Mouse (Mus musculus): Measurements from ENCODE around the gene Ugcg. TPM values are rescaled to one million over a fixed set of nuclear protein-coding genes. Genes with fewer than 3 reads are reported as not detected.

Ugcg gene
- 65.5 and 90.4 TPM in 2 replicates for total RNA-seq (2015)
- 37.4 and 62.2 TPM in 2 replicates for total RNA-seq (2017)

DNA sequence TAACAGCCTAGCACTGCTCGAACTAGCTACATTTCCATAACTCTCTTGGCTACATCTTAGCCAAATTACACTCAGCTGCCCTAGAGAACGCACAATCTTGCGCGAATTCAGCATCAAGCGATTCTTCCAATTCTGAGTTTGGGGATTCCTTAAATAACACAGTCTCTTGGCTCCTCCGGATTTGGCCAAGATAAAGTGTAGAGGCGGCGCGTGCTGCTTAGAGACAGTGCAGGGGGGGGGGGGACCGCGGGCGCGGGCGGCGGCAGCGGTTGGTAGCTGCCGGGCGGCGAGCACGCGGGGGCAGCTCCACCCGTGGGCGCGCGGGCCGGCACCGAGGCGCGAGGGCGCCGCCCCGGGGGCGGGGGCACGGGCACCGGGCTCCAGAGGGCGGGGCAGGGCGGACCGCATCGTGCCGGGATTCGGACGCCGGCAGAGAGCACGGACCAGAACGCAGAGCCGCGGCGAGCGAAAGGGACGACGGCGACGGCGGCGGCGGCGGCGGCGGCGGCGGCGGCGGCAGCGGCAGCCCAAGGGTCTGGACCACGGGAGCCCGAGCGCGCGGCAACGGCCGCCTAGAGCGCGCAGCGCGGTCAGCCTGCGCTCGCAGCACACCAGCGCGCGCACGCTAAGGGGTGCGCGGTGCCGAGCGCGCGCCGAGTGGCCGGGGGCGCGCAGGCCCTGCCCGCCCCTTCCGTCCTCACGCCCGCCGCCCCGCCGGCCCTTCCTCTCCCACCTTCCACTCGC, at the start of gene Ugcg:
Ugcg (plus strand) TSS at position 456 of the 744 bp plus-strand sequence.
- peak; percentile 51 for ATAC-seq (replicated peaks; ENCODE audit: poor library complexity)

DNA sequence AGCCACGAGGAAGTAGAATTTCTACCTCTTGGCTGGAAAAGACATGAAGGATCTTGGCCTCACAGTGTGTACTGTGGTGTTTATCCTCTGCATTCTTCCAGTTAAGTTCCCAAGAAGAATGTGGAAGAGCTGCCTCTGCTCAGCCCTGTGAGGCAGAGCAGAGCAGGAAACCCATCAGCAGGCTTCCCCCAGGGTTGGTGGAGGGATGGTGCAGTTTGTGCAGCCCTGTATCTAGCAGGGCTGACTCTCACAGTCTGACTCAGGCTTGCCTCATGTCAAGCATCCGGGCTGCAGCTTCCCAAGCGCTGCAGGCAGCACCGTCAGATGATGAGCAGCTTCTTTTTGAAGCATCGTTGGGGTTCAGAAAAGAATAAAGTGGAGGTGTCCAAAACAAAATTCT, 40.0 kb upstream of the Ugcg start:
- no peak for ATAC-seq (replicated peaks; ENCODE audit: poor library complexity)

DNA sequence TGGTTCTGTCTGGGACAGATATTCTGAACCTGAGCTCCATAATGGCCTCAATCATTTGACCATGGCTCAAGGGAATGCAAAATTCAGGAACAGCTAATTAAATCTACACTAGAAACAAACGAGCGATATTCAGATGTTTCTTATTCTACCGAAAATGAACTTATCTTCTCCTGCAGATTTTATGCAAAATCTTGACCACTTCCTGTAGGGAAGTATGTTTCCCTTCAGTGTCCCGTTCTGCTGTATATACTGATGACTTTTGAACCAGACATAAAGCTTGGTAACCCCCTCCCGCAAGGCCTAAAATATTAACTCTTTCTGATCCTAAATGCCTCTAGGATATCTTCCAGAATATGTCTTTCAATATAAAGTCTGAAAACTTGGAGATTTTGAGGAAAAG, 38.1 kb upstream of the Ugcg start:
- peak; percentile 39; the same call in 1 of the 2 replicates for ATAC-seq (replicated peaks; ENCODE audit: poor library complexity)

DNA sequence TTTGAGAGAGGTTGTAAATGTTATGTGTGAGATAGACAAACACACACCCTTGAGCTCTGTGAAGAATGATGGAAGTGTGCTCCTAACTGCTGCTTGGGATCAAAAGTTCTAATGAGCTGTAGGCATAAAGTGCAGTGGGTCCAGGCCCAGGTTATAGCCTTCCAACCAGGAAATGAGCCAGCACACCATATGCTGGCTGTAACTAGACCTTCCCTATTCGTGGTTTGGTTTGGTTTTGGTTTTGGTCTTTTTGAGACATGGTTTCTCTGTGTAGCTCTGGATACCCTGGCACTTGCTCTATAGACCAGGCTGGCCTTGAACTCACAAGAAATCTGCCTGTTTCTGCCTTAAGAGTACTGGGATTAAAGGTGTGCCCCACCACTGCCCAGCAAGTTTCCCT, 37.1 kb upstream of the Ugcg start:
- ATAC-seq (replicated peaks; ENCODE audit: poor library complexity), result 0 out of 2 replicates have a peak, but pooled peaks have one; percentile 50

DNA sequence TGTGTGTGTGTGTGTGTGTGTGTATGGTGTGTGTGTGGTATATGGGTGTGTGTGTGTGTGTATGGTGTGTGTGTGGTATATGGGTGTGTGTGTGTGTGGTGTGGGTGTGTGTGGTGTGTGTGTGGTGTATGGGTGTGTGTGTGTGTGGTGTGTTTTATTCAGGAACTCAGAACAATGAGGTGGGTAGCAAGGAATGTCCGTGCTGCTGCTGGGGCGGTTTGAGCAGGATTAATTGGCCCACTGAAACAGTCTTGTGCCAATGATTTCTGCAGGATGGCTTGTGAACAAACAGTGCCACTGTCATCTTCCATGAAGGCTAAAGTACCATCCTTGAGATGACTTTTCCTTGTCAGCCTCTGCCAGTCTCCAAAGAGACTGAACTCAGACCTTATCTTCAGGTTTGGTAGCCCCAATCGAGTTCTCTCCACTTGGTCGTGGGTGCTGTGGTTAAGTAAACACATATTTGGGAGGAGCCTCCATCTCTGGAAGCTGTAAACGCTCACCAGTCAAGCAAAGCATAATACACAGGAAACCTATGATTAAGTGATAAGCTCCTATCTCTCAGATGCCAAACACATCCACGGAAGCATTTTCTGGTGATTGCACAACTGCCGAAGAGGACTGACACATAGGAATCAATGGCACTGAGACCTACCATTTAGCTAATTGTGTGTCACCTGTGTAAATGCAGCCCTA, 32.0 kb upstream of the Ugcg start:
- ATAC-seq (replicated peaks; ENCODE audit: poor library complexity), result peak; percentile 78

DNA sequence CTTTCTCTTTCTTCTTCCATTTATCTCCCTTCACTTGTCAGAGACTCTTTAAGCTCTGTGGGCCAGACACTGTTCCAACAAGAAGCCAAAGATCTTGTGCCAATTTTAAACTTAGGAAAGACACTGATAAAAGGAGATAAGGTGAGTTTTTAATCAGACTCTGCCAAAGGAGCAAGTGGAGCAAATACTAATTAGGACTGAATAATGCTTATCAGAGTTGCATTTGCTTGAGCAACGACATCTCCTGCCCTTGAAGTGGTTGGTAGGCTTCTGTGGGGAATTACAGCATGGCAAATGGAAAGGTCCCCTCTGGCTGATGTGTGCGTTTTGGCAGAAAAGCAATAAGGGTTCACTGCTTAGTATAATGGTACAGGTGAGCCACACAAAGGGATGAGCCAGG, 31.4 kb upstream of the Ugcg start:
- ATAC-seq (replicated peaks; ENCODE audit: poor library complexity), result peak; percentile 33

DNA sequence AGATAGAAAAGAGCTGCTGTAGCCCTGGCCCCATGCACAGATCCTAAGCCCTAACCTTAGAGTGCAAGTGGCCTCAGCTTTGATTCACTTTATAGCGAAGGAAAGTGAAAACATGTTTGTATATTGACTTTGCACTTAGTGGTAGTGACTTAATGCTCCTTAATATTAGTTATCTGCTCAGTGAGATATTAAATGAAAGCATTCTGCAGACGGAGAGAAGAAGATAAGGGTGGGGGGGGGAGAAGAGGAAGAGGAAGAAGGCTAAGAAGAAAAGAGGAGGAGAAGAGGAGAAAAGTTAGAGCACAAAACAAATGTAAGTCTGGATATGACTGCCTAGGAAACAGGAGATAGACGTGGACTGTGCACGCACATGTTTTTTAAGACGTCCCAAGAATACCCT, 28.8 kb upstream of the Ugcg start:
- ATAC-seq (replicated peaks; ENCODE audit: poor library complexity), result no peak

DNA sequence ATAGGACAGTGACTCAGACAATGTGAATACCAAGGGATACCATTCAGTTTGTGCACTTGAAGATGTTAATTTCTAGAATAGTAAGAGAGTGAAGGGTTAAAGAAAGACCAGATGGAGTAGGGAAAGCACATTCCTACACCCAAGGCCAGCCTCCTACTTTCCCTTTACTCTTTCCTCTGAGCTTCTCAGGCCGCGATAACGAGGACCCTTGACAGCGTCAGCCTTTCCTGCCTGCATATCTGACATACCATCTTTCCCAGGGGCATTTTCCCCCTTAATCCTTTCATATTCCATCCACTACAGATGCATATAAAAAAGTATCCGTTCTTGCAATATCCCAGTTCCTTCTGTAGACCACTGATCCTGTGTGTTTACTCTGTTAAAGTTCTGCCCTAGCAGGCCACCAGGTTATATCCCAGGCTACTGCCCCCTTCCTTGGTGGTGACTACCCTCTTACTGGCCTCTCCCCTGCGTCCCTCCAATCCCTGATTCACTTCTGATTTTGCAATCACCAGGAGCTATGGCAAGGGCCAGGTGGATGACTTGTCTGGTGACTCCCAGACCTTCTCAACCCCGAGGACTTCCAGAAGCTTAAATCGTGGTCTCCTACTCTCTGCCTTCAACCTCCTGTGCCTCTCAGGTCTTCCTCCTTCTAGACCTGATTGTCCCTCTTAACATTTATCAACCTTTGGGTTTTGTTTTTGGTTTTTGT, 27.9 kb upstream of the Ugcg start:
- ATAC-seq (replicated peaks; ENCODE audit: poor library complexity), result no peak

DNA sequence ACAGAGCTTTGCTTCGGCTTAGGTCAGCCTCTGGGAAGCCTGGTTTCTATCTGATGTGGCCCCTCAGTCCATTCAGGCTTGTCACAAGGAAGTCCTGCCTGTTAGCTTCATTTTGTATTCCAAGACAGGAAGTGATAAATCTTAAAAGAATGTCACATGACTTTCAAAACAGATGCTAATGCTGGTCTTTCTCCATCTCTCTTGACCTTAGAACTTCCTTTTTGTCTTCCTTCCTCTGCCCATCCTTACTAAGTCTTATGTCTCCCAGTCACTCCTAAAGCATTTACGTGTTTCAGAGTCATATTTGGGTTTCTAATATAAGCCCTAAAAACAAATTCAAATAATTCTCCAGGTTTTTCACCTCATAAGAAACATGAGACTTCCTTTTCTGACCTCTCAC, 25.0 kb upstream of the Ugcg start:
- ATAC-seq (replicated peaks; ENCODE audit: poor library complexity), result no peak

DNA sequence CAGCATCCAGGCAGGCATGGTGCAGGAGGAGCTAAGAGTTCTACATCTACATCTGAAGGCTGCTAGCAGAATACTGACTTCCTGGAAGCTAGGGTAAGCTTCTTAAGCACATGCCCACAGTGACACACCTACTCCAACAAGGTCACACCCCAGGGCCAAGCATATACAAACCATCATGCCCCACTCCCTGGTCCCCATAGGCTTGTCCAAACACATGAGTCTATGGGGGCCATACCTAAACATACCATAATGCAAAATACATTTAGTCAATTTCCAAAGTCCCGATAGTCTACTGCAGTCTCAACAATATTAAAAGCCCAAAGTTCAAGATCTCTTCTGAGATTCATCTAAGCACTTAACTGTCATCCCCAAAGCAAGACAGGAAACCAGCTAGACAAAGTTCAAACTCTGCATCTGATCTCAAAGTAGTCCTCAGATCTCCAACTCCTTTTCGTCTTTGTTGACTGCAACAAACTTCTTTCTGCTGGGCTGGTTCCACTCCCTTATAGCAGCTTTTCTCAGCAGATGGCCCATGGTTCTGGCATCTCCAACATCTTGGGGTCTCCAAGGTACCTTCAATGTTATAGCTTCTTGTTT, 21.7 kb upstream of the Ugcg start:
- no peak for ATAC-seq (replicated peaks; ENCODE audit: poor library complexity)

DNA sequence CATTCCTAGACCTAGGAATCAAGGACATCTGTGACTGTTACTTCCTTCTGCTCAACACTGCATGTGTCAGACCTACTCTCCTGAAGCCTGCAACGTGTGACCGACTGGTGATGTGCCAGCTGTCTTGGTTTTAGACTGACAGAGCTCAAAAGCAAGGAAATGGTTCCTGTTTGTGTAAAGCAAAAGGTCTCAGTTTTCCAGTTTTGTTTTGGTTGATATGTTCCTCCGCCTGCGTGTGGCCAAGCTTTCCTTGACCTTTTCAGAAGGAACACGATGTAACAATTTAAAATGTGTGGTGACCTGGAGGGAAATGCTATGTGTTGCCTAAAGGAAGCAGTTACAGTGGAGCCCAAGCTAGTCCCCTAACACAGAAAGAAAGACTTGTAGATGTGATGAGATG, 19.1 kb upstream of the Ugcg start:
- ATAC-seq (replicated peaks; ENCODE audit: poor library complexity), result no peak

DNA sequence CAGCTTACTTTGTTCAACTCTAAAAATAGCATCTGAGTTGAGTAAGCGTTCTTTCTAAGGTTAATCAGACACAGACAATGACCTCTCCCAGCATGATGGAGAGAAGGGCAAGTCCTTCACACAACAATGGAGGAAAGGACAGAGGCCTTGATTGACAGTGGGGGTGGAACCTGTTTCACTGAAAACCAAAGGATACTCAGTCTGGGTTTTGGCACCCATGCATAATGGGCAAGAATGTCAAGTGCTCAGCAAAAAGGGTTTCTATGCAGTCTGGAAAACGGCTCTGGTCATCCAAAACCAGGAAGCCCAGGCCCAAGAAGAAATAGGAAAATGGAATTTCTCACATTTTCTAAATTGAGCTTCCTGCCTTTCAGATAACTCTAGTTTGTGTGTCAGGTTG, 16.4 kb upstream of the Ugcg start:
- no peak for ATAC-seq (replicated peaks; ENCODE audit: poor library complexity)

DNA sequence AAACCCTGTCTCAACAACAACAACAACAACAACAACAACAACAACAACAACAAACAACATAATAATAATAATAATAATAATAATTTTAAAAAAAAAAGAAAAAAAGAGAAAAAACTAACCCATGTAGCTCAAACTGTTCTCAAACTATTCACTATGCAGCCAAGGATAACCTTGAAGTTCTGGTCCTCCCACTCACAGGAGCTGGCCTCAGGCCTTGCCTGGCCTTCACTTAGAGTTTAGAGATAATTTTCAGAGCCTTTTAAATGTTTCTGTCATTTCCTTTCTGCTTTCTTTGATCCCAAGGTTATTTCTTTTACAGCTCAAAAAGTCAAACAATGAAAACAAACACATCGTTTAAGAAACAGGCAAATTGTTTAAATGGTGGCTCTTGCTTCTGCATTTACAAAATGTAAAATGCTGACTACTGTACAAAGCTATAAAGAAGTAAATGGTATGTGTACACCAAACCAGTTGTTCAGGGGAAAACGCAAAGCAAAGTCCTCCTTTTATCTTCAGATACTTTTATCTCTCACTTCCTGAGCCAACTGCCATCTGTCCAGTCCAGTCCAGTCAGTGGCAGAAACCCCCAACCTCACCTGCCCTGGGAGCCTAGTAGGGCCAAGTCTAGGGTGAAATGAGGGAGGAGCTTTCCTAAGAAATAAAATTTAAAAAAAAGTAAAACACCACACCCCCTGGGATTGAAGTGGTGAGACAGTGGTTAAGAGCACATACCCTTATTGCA, 15.7 kb upstream of the Ugcg start:
- ATAC-seq (replicated peaks; ENCODE audit: poor library complexity), result no peak

DNA sequence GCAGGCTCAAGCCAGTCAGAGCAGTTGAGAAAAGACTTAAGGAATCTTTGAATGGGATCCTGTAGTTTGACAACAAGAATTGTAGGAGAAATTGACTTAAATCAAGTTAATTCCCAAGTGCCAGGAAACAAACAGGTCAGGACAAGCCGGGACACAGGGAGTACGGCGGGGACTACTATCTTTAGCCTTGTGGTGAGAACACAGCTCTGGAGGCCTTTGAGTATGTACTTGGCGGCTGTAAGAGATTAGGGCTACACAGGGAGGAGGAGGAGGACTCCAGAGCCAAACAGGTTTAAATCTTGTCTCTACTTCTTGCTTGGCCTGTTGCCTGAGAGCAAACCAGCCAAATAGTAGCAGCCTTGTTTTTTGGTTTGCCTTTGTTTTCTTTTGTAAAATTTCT, 14.1 kb upstream of the Ugcg start:
- peak; percentile 89 for ATAC-seq (replicated peaks; ENCODE audit: poor library complexity)

DNA sequence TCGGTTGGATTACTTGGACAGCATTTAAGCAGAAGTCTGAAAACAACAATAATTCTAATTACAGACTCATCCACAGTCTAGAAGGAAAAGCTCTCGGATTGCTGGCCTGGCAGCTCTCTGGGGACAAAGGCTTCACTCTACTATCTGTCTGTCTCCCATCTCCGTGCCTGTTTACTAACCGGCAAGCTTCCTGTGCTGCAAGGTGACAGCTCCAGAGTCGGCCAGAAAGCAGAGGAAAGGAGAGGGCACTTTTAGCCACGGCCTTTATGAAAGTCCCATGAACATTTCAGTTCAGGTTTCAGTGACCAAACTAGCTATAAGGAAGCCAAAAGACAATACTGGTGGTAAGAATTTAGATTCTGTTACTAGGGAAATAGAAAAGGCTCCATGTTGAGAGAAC, 13.1 kb upstream of the Ugcg start:
- no peak for ATAC-seq (replicated peaks; ENCODE audit: poor library complexity)

DNA sequence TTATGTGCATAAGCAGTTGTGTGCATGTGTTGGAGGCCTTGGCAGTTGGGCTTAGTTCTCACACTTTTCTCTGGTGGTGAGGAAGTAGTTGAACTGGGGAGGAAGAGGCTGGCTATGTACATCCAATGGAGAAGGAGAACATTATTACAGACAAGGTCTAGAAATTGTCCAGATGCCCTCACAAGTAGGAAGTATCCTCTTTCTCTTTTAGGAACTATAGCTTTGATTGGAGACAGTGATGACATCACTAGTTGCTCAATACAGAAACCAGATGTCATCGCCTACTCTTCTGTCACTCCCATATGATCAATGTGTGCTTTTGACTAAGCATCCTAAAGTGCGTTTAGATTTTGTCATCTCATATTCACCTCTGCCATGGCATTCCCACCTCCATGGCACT, 11.5 kb upstream of the Ugcg start:
- ATAC-seq (replicated peaks; ENCODE audit: poor library complexity), result peak; percentile 50

DNA sequence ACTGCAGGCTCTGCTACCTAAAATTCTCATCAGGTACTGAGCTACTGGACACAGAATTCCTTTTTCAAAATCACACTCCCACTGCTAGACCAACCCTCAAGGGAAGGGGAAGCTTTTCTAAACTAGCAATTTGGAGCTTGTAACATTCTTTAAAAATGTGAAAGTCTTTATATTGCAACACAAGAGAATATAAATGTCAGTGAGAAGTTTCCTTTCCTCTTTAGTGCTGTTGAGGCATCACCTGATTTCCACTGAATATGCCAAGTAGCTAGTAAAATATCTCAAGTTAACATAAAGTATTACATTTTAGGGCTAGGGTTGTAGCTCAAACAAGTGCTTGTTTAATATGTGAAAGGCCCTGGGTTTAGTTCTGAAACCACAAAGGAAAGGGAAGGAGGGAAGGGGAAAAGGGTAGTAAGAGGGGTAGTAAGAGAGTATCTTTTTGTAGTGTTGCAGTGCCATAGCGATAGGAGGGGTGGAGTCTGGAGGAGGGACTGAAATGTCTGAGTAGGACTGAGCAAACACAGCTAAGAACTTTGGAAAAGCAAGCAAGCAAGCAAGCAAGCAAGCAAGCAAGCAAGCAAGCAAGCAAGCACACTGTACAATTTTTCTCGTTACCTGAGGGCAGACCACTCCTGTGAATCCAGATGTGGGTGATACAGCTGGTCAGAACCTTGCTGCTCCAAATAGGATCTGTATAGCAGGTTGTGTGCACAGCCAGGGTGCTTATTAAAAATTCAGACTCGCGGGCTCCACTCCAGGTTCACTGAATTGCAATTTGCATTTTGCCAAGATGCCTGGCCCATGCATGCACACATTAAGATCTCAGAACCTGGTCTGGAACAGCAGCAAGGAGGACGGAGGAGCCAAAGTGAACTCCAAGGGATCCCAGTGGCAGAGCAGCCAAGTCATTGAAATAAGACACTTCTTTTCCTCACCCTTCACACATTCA, 7.5 kb upstream of the Ugcg start:
- ATAC-seq (replicated peaks; ENCODE audit: poor library complexity), result peak; percentile 56

DNA sequence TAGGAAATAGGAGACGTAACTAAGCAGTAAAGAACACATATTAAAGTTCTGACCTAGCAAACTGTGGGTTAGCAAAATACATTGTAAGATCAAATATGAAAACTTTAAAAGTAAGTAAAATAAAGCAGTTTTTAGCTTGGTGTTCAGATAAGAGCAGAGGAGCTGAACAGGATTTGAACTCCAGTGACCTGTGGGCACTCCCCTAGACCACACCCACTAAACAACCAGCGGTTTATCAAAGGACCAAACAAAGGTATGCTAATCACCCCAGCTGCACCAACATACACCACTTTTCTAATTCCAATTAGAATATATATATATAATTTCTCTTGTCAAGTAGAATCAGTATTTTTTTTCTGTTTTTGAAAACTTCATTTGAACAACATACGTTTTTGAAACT, 3.4 kb upstream of the Ugcg start:
- 0 out of 2 replicates have a peak, but pooled peaks have one; percentile 21 for ATAC-seq (replicated peaks; ENCODE audit: poor library complexity)

DNA sequence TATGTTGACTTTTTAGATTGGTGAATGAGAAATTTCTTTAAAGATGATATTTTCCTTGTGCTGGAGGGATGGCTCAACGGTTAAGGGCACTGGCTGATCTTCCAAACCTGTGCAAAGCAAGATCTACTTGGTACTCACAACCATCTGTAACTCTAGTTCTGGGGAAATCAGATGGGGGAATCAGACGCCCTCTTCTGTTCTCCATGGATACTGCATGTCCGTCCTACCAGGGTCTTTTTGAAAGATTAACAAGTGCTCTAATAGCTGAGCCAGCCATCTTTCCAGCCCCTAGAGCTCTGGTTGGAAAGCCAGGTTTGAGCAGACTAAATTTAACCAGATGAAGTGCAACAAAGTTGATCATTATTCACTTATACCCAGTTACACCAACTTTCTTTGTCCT, 1.8 kb upstream of the Ugcg start:
- ATAC-seq (replicated peaks; ENCODE audit: poor library complexity), result peak; percentile 47

DNA sequence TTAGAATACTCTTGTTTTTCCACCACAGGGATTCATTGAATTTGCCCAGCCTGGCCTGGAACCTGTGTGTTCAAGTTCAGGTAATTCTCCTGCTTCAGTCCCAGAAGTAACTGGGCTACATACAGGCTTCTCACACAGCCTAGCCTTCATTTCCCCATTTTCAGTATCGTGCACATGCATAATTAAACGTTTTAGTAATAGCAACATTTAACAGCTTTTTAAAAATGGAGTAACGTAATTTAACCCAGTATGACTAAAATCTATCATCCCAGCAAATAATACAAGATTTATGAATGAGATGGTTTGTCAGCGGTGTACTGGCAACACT, 619 bp upstream of the Ugcg start:
- ATAC-seq (replicated peaks; ENCODE audit: poor library complexity), result no peak

Measured in megakaryocyte progenitor cell, adult 5-6 weeks (primary cell).